Mouse (Mus musculus) fat pad, adult 2 months (tissue): ENCODE measurements around the gene Ankrd27.

ENCODE experiments used
- DNase-seq: peaks from one replicate; pipeline ENCODE4 v3.0.0-alpha.2; 2011; ENCODE audit warnings: low read depth, low spot score; ENCODE audit errors: extremely low read depth

Ankrd27 gene

DNA sequence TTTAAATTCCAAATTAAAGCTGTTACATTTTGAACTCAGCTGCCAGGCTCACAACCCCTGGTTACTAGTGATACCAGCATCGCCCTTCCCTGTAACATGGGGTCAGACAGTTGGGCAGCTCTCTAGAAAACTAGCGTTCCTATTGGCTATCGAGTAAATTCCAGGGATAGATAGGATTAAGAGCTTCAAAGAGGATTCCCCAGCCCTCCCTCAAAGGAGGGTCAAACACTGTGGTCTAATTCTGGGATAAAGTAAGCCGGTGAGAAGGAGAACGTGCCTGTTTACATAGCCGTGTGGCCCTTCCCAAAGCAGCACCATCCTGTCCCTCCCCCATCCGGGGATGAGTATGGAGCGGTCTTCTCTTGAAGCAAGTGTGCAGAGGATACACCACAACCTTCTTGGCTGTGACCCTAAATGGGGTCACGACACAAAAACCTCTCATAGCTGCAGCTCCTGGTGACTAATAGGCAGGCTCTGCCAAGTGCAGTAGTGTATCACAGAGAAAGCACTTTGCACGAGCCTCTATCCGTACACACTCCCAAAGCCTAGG, 2.5 kb upstream of the Ankrd27 start:
- no peak for DNase-seq

DNA sequence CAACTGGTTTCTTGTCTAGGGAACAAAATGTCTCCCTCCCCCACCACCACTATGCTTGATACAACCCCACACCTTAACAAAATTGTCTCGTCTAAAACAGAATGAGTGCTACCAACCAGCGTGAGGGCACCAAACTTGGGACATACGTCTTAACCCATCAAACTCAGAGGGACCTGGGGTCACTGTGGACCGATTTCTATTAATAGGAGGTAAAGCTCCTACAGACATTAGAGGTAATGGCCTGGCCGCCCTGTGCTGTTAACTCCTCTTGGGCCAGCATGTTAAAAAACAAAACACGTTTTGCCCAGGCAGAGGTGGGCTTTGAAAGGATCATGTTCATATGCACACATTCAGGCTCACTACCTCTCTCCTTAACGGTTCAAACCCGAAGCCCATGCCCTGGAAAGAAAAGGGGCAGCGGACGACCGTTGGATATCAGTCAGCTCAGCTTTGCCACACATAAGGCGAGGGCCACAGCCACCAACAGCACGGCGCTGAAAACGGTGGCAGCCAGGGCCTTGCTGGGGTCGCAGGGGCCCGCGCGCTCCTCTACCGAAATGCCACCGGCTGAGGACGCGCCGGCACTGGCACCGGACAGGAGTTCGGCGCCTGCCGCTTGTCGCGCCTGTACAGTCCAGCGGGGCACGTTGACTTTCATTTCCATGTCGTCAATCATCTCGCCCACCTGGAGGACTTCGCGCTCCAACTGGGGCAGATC, 1.8 kb upstream of the Ankrd27 start:
- no peak for DNase-seq

DNA sequence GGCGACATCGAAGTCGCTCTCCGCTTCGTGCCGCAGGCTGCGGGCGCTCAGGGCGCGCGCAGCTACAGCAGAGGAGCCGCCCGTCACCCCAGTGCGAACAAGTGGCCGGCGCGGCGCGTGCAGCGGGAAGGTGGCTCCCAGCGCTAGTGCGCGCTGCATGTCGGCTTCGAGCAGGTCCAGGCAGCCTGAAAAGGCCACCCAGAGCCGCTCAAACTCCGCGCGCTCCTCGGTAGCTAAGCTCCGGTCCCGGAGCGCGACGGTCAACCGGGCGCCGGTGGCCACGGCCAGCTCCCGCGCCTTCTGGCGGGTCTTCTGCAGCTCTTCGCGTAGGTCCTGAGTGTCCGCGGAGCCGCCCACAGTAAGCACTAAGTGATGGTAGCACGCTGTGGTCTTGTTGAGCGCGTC, 1.3 kb upstream of the Ankrd27 start:
- no peak for DNase-seq

- DNase-seq = no peak
Observed at GRCm38 (mm10) chr7:35585191-35586054, 621 bp upstream of the Ankrd27 start, which contains the start of gene Rgs9bp. Rgs9bp (minus strand) TSS chr7:35585582.

- DNase-seq = no peak
Observed at GRCm38 (mm10) chr7:35586906-35587445, 932 bp downstream of the Ankrd27 start.

- no peak for DNase-seq
Observed at GRCm38 (mm10) chr7:35587728-35588127, 1.7 kb downstream of the Ankrd27 start.

DNA sequence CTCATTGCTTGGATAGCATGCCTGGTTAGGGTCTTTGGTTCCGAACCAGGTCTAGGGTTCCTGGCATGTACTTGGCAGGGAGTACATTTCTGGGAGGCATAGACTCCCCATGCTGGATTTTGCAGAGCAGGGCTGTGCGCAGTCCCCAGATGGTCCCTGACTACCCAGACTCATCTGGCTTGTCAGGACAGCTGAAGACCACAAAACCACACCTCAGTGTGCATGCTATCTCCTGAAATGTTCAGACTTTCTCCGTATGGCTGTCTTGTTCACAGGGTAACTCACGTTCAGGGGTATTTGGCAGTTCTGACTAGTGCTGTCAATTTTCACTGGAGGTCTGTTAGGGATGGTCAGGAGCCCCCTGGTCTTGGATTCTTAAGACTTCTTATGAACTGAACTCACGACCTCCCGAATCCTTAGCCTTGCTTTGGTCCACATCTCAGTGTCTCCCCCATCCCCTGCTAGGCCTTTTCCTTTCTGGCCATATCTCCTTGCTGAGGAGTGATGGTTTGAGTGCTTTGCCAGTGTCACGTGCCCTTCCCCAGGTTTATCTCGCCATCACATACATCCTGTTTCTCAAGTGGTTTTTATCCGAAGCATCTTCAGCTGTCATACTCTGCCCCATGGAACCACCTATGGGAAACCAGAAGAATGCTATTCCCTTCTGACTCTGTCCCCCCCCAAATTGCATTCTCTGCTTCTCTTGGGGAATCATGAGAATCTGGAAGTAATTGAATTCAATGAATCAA, 2.8 kb downstream of the Ankrd27 start:
- no peak for DNase-seq

- DNase-seq = no peak
Observed at GRCm38 (mm10) chr7:35589485-35589884, 3.4 kb downstream of the Ankrd27 start.

DNA sequence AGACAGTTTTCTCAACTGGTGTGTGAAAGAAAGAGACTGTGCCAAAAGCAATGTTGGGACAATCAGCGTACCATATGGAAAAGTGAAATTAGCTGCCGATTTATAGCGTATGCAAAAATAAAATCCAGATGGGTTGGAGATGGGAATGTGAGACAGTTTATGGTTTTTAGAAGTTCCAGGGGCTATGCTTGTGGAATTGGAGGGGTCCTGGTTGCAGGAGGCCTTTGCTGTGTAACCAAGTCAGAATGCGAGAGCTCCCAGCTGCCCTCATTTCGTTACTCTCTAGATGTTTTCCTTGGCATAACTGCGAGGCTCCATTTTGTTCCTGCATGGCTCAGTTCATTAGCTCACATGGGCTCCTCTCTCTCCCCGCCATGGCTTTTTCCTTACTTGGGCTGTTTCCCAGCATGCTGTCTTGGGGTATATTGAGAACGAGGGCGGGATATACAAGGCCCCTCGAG, 4.7 kb downstream of the Ankrd27 start:
- no peak for DNase-seq

DNA sequence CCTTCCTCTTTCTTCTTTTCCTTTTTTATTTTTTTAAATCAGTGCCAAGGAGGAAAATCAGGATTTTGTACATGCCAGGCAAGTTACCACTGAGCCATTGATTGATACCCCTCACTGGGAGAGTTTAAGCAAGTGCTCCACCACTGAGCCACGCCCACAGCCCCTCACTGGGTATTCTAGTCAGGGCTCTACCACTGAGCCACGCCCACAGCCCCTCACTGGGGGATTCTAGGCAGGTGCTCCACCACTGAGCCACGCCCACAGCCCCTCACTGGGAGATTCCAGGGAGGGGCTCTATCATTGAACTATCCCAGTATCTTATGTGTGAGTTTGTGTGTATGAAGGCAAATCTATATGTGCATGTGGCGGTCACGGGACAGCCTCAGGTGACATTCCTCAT, 8.3 kb downstream of the Ankrd27 start:
- no peak for DNase-seq

GRCm38 (mm10) chr7:35599492-35599891, 13.4 kb downstream of the Ankrd27 start:
- DNase-seq = no peak

- DNase-seq = no peak
Observed at GRCm38 (mm10) chr7:35600031-35600430, 14.0 kb downstream of the Ankrd27 start.

- DNase-seq = no peak
Observed at GRCm38 (mm10) chr7:35601106-35601505, 15.1 kb downstream of the Ankrd27 start.

GRCm38 (mm10) chr7:35602766-35603165, 16.7 kb downstream of the Ankrd27 start:
- DNase-seq = no peak

DNA sequence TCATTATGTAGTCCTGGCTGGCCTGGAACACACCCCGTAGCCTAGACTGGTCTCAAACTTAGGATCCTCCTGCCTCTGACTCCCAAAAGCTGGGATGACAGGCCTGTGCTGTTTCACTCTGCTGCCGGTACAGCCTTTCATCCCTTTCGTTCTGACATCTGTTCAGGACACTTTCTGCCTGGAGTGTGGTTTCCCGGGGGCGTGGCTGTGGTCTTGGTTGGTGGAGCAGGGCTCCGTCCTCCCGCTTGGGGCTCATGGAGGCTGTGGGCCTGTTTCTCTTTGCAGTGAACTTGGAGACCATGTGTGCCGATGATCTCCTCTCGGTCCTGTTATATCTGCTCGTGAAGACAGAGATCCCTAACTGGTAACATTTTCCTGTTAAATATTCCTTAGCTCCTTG, 20.8 kb downstream of the Ankrd27 start:
- no peak for DNase-seq

DNA sequence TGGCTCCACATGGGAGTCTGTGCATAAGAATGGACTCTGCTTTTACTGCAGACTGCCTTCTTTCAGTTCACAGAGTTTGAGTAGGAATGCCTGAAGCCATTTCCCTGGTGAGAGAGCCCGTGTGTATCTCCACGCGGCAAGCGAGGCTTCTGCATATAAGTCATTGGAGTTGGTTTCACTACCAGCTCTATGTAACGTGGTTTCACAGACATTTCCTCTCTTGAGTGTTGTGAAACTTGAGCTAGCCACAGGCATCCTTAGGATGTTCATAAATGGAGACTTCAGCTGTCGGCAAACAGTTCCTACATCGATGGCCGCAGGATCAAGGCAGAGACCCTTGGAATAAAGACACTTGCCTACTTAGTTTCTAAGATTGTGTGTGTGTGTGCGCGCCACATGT, 23.2 kb downstream of the Ankrd27 start:
- DNase-seq = no peak

GRCm38 (mm10) chr7:35617513-35617912, 31.5 kb downstream of the Ankrd27 start:
- DNase-seq = no peak

GRCm38 (mm10) chr7:35622626-35623025, 36.6 kb downstream of the Ankrd27 start:
- DNase-seq = no peak

DNA sequence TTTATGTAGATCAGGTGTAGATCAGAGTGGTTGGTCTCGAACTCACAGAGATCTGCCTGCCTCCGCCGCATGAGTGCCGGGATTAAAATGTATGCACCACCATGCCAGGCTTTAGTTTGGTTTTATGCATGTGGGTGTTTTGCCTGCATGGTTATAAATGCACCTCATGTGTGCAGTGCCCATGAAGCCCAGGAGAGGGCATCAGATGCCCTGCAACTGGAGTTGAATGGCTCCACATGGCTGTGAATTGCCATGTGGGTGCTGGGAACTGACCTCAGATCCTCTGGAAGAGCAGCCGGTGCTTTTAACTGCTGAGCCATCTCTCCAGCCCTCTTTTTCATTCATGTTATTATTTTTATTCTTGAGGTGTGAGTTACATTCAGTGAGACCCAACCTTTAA, 40.0 kb downstream of the Ankrd27 start:
- no peak for DNase-seq

DNA sequence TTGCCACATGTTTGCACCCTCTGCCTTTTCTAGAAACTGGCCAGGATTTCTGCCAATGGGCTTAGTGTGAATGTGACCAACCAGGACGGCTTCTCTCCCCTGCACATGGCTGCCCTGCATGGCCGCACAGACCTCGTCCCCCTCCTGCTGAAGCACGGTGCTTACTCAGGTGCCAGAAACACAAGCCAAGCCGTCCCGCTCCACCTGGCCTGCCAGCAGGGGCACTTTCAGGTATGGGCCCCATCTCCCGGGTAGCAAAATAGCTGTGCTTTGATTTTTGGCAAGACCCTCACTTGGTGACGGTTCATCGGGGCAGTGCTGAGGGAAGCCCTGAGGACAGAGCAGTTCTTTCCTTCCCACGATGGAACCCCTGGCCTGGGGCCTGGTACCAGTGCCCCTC, 41.3 kb downstream of the Ankrd27 start:
- no peak for DNase-seq

GRCm38 (mm10) chr7:35628496-35628895, 42.5 kb downstream of the Ankrd27 start:
- DNase-seq = no peak
